ENCODE assay signal across 16 mouse cellular contexts in the genomic region with DNA sequence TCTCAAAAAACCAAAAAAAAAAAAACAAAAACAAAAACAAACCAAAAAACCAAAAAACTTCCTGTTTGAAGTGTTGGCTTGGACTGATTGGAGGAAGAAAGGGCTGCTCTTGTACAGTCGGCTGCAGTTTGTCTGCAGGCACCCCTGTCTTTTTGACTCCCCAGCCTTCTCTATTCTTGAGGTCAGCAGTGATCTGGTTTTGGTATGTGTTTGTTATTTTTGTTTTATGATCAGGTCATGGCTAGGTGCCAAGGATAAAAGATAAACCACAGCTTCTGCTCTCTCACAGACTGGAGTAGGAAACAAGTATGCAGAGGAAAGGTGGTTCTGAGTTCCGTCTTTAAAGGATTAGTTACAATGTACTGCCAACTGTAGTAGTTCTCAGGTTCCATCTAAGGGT. TPM values are rescaled to one million over a fixed set of nuclear protein-coding genes. Genes with fewer than 3 reads are reported as not detected.
DNase-seq lines count a peak whose midpoint lies in the region; ATAC-seq and TF ChIP-seq lines count a peak whose summit lies in the region.
"Had no signal": no experiment of that assay in that cellular context is flagged by ENCODE, and none has a peak within 500 bp of the region (broad histone marks: within the 10 kb centered on the region; RNA-seq: fewer than 3 reads in every experiment).

No protein-coding gene starts in this region.

- no peak for DNase-seq in heart, postnatal 4 days
- peak; percentile 86 for DNase-seq in lung, embryonic 14.5 days
- DNase-seq in lung, postnatal 14 days, result no peak
- DNase-seq in heart, postnatal 0 days (ENCODE audit: low spot score), result peak; percentile 36
- peak; percentile 70 for DNase-seq in naive thymus-derived CD4-positive, alpha-beta T cell, adult 2 months (ENCODE audit: low read depth)
- DNase-seq in spleen, postnatal 10 days (ENCODE audit: low spot score in 2 of 2), result no peak
- no peak for DNase-seq in neural tube, embryonic 10.5 days (ENCODE audit: extremely low spot score, low spot score)
- DNase-seq: cerebellum, adult 9-10 months; midbrain, embryonic 14.5 days; thymus, postnatal 4 days had no signal

- no peak overlapping the region for H3K9ac ChIP-seq in heart, embryonic 12.5 days
- H3K9ac ChIP-seq in lung, embryonic 14.5 days, result no peak overlapping the region
- H3K9ac ChIP-seq in heart, postnatal 0 days (replicated peaks; ENCODE audit: low read depth, low read length), result no peak overlapping the region
- H3K9ac ChIP-seq: embryonic facial prominence, embryonic 12.5 days; forebrain, embryonic 13.5 days; hindbrain, embryonic 14.5 days; liver, embryonic 14.5 days; neural tube, embryonic 15.5 days had no signal

- no peak overlapping the region for H3K4me2 ChIP-seq in heart, embryonic 12.5 days
- H3K4me2 ChIP-seq in lung, embryonic 14.5 days, result no peak overlapping the region
- H3K4me2 ChIP-seq in heart, postnatal 0 days (ENCODE audit: low read depth, low read length), result no peak overlapping the region
- H3K4me2 ChIP-seq: embryonic facial prominence, embryonic 12.5 days; forebrain, embryonic 13.5 days; hindbrain, embryonic 14.5 days; neural tube, embryonic 15.5 days had no signal

- no peak for ATAC-seq in heart, embryonic 12.5 days (ENCODE audit: insufficient number of reproducible peaks, low FRiP score)
- peak; percentile 77 for ATAC-seq in lung, embryonic 14.5 days (ENCODE audit: insufficient read depth)
- ATAC-seq in heart, postnatal 0 days (ENCODE audit: insufficient read depth, low read depth), result no peak; the same call in 1 of the 2 replicates
- ATAC-seq: forebrain, embryonic 13.5 days had no signal

- 45% methylated on average over 2 of the region's 2 CpGs for WGBS in heart, embryonic 12.5 days
- 39% methylated on average over 2 of the region's 2 CpGs for WGBS in lung, embryonic 14.5 days
- 23% methylated on average over 2 of the region's 2 CpGs for WGBS in heart, postnatal 0 days

- 0 out of 2 replicates have a peak overlapping the region, but pooled peaks have one; percentile 47 for H3K27ac ChIP-seq in heart, embryonic 12.5 days (ENCODE audit: poor library complexity, severe bottlenecking)
- peak overlapping the region; percentile 58; the same call in 1 of the 2 replicates for H3K27ac ChIP-seq in lung, embryonic 14.5 days (ENCODE audit: low read depth)
- peak overlapping the region; percentile 66 for H3K27ac ChIP-seq in heart, postnatal 0 days (ENCODE audit: low read depth)
- H3K27ac ChIP-seq: embryonic facial prominence, embryonic 12.5 days; forebrain, embryonic 13.5 days; hindbrain, embryonic 14.5 days; liver, embryonic 14.5 days; neural tube, embryonic 15.5 days had no signal

- H3K27me3 ChIP-seq in heart, embryonic 12.5 days (replicated peaks), result no peaks in the 10 kb centered on the region
- no peaks in the 10 kb centered on the region for H3K27me3 ChIP-seq in lung, embryonic 14.5 days (ENCODE audit: insufficient read depth, low read length)
- H3K27me3 ChIP-seq in heart, postnatal 0 days (ENCODE audit: control insufficient read depth, insufficient read depth, low read length), result no peaks in the 10 kb centered on the region
- H3K27me3 ChIP-seq: embryonic facial prominence, embryonic 12.5 days; forebrain, embryonic 13.5 days; neural tube, embryonic 15.5 days had no signal

- H3K9me3 ChIP-seq in heart, embryonic 12.5 days (replicated peaks), result no peaks in the 10 kb centered on the region
- no peaks in the 10 kb centered on the region for H3K9me3 ChIP-seq in lung, embryonic 14.5 days (ENCODE audit: low read depth, low read length)
- H3K9me3 ChIP-seq in heart, postnatal 0 days (replicated peaks; ENCODE audit: control insufficient read depth, low read length), result no peaks in the 10 kb centered on the region
- H3K9me3 ChIP-seq: embryonic facial prominence, embryonic 12.5 days; forebrain, embryonic 13.5 days; neural tube, embryonic 15.5 days had no signal

- no peak overlapping the region for H3K4me3 ChIP-seq in heart, embryonic 12.5 days
- H3K4me3 ChIP-seq in lung, embryonic 14.5 days (ENCODE audit: low read depth, low read length), result no peak overlapping the region
- H3K4me3 ChIP-seq in heart, postnatal 0 days (ENCODE audit: low read depth, low read length), result no peak overlapping the region
- H3K4me3 ChIP-seq: embryonic facial prominence, embryonic 12.5 days; forebrain, embryonic 13.5 days; neural tube, embryonic 15.5 days had no signal

- no peak for TF ChIP-seq EP300 in heart, postnatal 0 days (IDR thresholded peaks at IDR 0.05; ENCODE audit: low read depth)

- peaks cover 44% of the 10 kb centered on the region for H3K4me1 ChIP-seq in heart, embryonic 12.5 days (replicated peaks)
- peaks cover 3% of the 10 kb centered on the region for H3K4me1 ChIP-seq in lung, embryonic 14.5 days (ENCODE audit: insufficient read depth)
- peaks cover 34% of the 10 kb centered on the region for H3K4me1 ChIP-seq in heart, postnatal 0 days (ENCODE audit: control insufficient read depth, insufficient read depth)

- H3K36me3 ChIP-seq in heart, embryonic 12.5 days, result peaks cover 12% of the 10 kb centered on the region
- 0 out of 2 replicates have a peak, but pooled peaks cover 8% of the 10 kb centered on the region for H3K36me3 ChIP-seq in lung, embryonic 14.5 days (ENCODE audit: insufficient read depth)
- peaks cover 9% of the 10 kb centered on the region for H3K36me3 ChIP-seq in heart, postnatal 0 days (replicated peaks; ENCODE audit: control insufficient read depth, insufficient read depth, low read length)
- H3K36me3 ChIP-seq: embryonic facial prominence, embryonic 12.5 days; neural tube, embryonic 15.5 days had no signal

- no peak for TF ChIP-seq CTCF in lung, embryonic 14.5 days (IDR thresholded peaks at IDR 0.05; ENCODE audit: low read depth)
- TF ChIP-seq CTCF in heart, postnatal 0 days (IDR thresholded peaks at IDR 0.05; ENCODE audit: low read depth), result no peak

RNA-seq across cellular contexts. Expression of a gene that starts 11.5 kb away (rescaled TPM):
- polyA plus RNA-seq in heart, embryonic 12.5 days (2016; fragmentation: Nextera tagmentation; extraction: Ambion mirVana), result 37.1 and 38.6 TPM in 2 replicates
- 10 to 100 TPM; 45.1 to 49.6 TPM for total RNA-seq in heart, postnatal 4 days (2021)
- polyA plus RNA-seq in lung, embryonic 14.5 days (2014; fragmentation: Nextera tagmentation; extraction: Ambion mirVana), result 76.1 and 77.4 TPM in 2 replicates
- total RNA-seq in heart, postnatal 0 days (2014; rRNA removed; ENCODE audit: low replicate concordance), result 29.5 and 47.7 TPM in 2 replicates
- 17.8 and 19.4 TPM in 2 replicates for polyA plus RNA-seq in heart, postnatal 0 days (2015; fragmentation: Nextera tagmentation; extraction: Ambion mirVana)

RNA-seq across cellular contexts. Expression of a gene that starts 12.6 kb away (rescaled TPM):
- 0.22 and 0.57 TPM in 2 replicates for polyA plus RNA-seq in heart, embryonic 12.5 days (2016; fragmentation: Nextera tagmentation; extraction: Ambion mirVana)
- total RNA-seq in heart, postnatal 4 days (2021), result 1 to 10 TPM in 1 of 2 experiments, under 1 TPM in 1; 0.68 to 1.5 TPM
- 0.33 and 0.49 TPM in 2 replicates for polyA plus RNA-seq in lung, embryonic 14.5 days (2014; fragmentation: Nextera tagmentation; extraction: Ambion mirVana)
- total RNA-seq in heart, postnatal 0 days (2014; rRNA removed; ENCODE audit: low replicate concordance), result not detected in 2 replicates
- polyA plus RNA-seq in heart, postnatal 0 days (2015; fragmentation: Nextera tagmentation; extraction: Ambion mirVana), result 0.29 and 0.36 TPM in 2 replicates

RNA-seq across cellular contexts. Expression of a gene that starts 23.2 kb away (rescaled TPM):
- 3.1 and 3.3 TPM in 2 replicates for polyA plus RNA-seq in heart, embryonic 12.5 days (2016; fragmentation: Nextera tagmentation; extraction: Ambion mirVana)
- total RNA-seq in heart, postnatal 4 days (2021), result 1 to 10 TPM; 1.1 to 1.8 TPM
- polyA plus RNA-seq in lung, embryonic 14.5 days (2014; fragmentation: Nextera tagmentation; extraction: Ambion mirVana), result 3.1 and 5.2 TPM in 2 replicates
- not detected in 2 replicates for total RNA-seq in heart, postnatal 0 days (2014; rRNA removed; ENCODE audit: low replicate concordance)
- 1.00 and 1.2 TPM in 2 replicates for polyA plus RNA-seq in heart, postnatal 0 days (2015; fragmentation: Nextera tagmentation; extraction: Ambion mirVana)

Comparison
In these comparisons a context has a peak if more than half of its experiments do, and no peak if none do; other contexts are left out.
1. DNase-seq: peak in lung, embryonic 14.5 days (single experiment), heart, postnatal 0 days (single experiment) and naive thymus-derived CD4-positive, alpha-beta T cell, adult 2 months (single experiment); none in heart, postnatal 4 days (single experiment), lung, postnatal 14 days (single experiment), spleen, postnatal 10 days (0 of 2) and neural tube, embryonic 10.5 days (single experiment).
2. Peak in every context shown above with its lines, with median percentiles within 50 percentile points of each other: H3K27ac ChIP-seq.